Mouse (Mus musculus) lung, postnatal 10 days (tissue): ENCODE data around the gene Cmtm7.

Experiments
- DNase-seq: peaks from one replicate; pipeline ENCODE4 v3.0.0; 2021

The Cmtm7 gene

GRCm38 (mm10) chr9:114793764-114794295 is 12.2 kb upstream of the Cmtm7 start:
- DNase-seq = no peak

- no peak for DNase-seq
Observed at GRCm38 (mm10) chr9:114789989-114790388, 8.3 kb upstream of the Cmtm7 start.

- DNase-seq = no peak
Observed at GRCm38 (mm10) chr9:114789557-114789956, 7.9 kb upstream of the Cmtm7 start.

- no peak for DNase-seq
Observed at GRCm38 (mm10) chr9:114788697-114789096, 7.0 kb upstream of the Cmtm7 start.

GRCm38 (mm10) chr9:114787716-114788115 is 6.1 kb upstream of the Cmtm7 start:
- no peak for DNase-seq

- no peak for DNase-seq
Observed at GRCm38 (mm10) chr9:114787134-114787533, 5.5 kb upstream of the Cmtm7 start.

GRCm38 (mm10) chr9:114785432-114786125 is 3.9 kb upstream of the Cmtm7 start:
- peak; percentile 20 for DNase-seq

- peak; percentile 64 for DNase-seq
Observed at GRCm38 (mm10) chr9:114780746-114781525, 720 bp downstream of the Cmtm7 start.

- DNase-seq = no peak
Observed at GRCm38 (mm10) chr9:114779984-114780745, 1.5 kb downstream of the Cmtm7 start.

- no peak for DNase-seq
Observed at GRCm38 (mm10) chr9:114778877-114779276, 2.8 kb downstream of the Cmtm7 start.

- DNase-seq = no peak
Observed at GRCm38 (mm10) chr9:114778047-114778390, 3.6 kb downstream of the Cmtm7 start.

- no peak for DNase-seq
Observed at GRCm38 (mm10) chr9:114777178-114778046, 4.2 kb downstream of the Cmtm7 start.

- DNase-seq = no peak
Observed at GRCm38 (mm10) chr9:114776361-114776760, 5.3 kb downstream of the Cmtm7 start.

GRCm38 (mm10) chr9:114775272-114775671 is 6.4 kb downstream of the Cmtm7 start:
- DNase-seq = peak; percentile 27

- DNase-seq = no peak
Observed at GRCm38 (mm10) chr9:114774629-114775028, 7.0 kb downstream of the Cmtm7 start.

GRCm38 (mm10) chr9:114771565-114771964 is 10.1 kb downstream of the Cmtm7 start:
- no peak for DNase-seq

- peak; percentile 38 for DNase-seq
Observed at GRCm38 (mm10) chr9:114770224-114770623, 11.4 kb downstream of the Cmtm7 start.

GRCm38 (mm10) chr9:114768066-114768465 is 13.6 kb downstream of the Cmtm7 start:
- peak; percentile 44 for DNase-seq

GRCm38 (mm10) chr9:114767507-114767906 is 14.1 kb downstream of the Cmtm7 start:
- DNase-seq = no peak

- no peak for DNase-seq
Observed at GRCm38 (mm10) chr9:114767030-114767429, 14.6 kb downstream of the Cmtm7 start.

- DNase-seq = peak; percentile 53
Observed at GRCm38 (mm10) chr9:114763341-114763740, 18.3 kb downstream of the Cmtm7 start.

- no peak for DNase-seq
Observed at GRCm38 (mm10) chr9:114761848-114762247, 19.8 kb downstream of the Cmtm7 start.
